Mouse (Mus musculus) mouse embryonic stem cell (cell line): ENCODE data around the gene Plcb4.
"Not testable (repeated sequence)": the region's sequence is repeated elsewhere in the genome, so short reads cannot be mapped to it uniquely, and the experiment has no call there.

Experiments used
- in situ Hi-C, 2 experiments: fragments of 300-500 bp; cut with MboI; formaldehyde crosslinking; loops; 1 replicate in 1 of 2; 3 replicates in 1 of 2; pipeline ENCODE4 v1.14.3; 2019 to 2020; ENCODE audit warnings: low sequenced_read_pairs in 2 of 2, low pct_unique_long_range_greater_than_20kb in 1 of 2, mixed read lengths in 1 of 2; ENCODE audit not compliant: unreplicated experiment in 1 of 2

Gene Plcb4

DNA sequence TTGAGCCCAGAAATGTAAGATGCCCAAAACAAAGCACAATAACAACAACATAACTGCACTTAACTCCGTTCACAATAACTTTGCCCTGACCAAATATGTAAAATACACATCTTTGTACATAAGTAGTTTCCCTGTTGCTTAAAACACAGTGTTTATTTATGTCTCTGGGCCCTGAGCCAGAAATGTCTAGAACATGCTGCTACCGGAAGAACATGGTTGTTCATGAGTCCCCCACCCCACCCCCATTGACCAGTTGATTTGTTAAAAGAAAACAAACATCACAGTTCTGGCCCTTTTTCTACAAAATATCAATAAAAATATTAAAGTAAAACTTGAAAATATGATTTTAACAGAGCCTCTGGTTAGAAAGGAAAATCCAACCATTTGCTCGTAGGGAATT, 49.6 kb downstream of the Plcb4 start:
- in situ Hi-C loops = no loop called here

DNA sequence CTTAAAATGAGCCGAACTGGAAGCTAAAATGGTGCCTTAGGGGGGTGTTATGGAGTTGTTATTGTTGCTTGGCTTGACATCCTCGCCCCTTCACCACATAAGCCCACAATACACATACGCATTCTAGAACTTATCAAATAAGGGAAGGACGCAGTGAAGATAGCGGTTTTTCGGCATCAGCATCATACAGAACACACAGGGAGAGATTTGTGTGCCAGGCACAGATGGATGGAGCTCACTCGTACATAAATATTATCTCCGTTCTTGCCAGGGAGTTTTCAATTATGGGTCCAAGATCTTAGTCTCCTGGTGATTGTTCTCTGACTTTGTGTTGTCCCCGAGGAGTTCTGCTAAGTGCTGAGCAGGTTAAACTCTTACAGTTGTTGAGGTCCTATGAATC, 50.0 kb downstream of the Plcb4 start:
- in situ Hi-C loops = no loop called here

- in situ Hi-C loops = not testable (repeated sequence)
These were observed 50.9 kb downstream of the Plcb4 start for GRCm38 (mm10) chr2:135709736-135710135.

GRCm38 (mm10) chr2:135711049-135711924, 52.5 kb downstream of the Plcb4 start:
- in situ Hi-C loops = no loop called here

GRCm38 (mm10) chr2:135711925-135712288, 53.1 kb downstream of the Plcb4 start:
- in situ Hi-C loops = no loop called here

DNA sequence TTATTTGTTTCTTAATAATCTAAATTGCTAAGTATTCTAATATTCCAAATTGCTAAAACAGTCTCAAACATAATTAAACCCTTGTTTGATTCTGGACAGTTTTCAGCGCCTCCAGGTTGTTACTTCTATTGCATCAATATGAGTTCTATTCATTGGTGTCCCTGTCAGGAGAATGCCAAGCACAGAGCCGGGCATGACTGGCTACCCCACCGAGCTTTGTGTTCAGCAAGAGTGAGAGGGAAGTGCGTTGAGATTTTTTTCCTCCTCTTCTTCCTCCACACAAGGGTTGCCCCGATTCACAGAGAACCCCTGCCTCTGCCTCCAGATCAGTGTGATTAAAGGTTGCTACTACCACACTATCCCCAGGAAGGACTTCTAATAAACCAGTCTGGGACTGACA, 53.5 kb downstream of the Plcb4 start:
- in situ Hi-C loops = no loop called here

- in situ Hi-C loops = no loop called here
These were observed 54.1 kb downstream of the Plcb4 start for GRCm38 (mm10) chr2:135712921-135713320.

DNA sequence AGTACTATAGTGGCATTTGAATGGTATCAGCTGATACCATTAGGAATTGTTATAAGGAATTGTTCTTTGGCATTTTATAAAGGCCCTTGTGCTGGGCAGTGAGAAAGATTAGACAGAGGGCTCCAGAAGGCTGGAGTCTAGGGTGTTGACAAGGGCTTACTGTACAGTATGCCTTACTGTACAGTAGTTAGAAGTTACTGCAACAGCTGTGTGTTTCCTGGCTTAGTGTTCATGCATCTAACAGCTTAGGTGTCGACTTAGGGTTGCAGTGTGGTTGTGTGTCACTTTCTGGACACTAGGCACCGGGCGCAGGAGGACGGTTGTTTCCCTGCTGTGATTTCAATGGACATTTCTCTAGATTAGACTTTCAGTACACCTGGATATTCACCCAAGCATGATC, 57.4 kb downstream of the Plcb4 start:
- in situ Hi-C loops = no loop called here

- in situ Hi-C loops = no loop called here
These were observed 58.7 kb downstream of the Plcb4 start for GRCm38 (mm10) chr2:135717232-135718134.

DNA sequence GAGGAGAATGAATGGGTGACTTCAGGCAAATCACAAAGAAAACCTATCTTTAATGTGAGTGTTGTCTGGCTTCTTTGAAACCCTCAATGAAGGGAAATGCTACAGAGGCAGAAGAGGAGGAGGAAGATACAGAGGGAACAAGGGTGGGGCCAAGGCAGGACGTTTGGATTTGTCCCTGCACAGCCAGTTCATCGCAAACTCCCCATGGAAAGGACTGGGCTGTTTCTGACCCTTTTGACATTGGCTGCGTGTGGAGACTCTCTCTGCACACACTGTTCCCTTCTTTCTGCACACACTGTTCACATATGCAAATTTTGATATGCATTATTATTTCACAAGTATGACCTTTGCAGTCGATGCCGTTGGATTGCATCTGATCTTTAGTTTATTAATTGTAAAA, 63.3 kb downstream of the Plcb4 start:
- in situ Hi-C loops = no loop called here

- in situ Hi-C loops = no loop called here
These were observed 64.6 kb downstream of the Plcb4 start for GRCm38 (mm10) chr2:135723387-135723786.

DNA sequence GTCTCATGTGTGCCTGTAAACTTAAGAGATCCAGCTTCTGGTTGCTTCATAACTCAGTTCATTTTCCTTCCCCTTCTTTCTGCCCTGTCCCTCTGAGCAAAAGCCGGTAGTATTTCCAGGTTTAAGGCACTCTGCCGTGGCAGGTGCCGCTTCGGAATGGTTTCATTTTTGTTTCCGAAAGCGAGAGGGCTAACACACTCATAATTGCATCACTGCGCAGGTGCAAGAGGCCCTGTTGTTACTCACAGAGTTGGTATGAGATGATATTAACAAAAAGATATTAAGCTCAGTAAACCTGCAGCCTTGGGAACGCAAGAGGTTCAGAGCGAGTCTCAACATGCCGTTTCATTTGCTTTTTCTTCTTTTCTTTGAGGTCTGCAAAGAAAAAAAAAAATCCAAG, 65.7 kb downstream of the Plcb4 start:
- in situ Hi-C loops = no loop called here

GRCm38 (mm10) chr2:135725362-135725761, 66.6 kb downstream of the Plcb4 start:
- in situ Hi-C loops = no loop called here

DNA sequence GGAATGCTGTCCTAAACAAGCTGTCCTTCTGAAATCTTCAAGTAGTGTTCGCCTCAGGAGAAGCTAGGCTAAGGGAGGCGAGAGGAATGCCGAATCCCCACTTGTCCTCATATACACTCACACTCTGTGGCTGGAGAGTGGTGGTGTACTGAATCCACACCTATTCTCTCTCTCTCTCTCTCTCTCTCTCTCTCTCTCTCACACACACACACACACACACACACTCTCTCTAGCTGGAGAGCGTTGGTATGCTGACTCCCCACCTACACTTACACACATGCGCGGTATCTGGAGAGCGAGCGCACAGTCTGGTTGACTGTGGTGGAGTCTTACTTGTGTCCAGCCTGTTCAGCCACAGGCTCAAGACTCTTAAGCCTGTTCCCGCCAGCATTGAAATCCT, 68.3 kb downstream of the Plcb4 start:
- in situ Hi-C loops = no loop called here

GRCm38 (mm10) chr2:135727925-135728324, 69.1 kb downstream of the Plcb4 start:
- in situ Hi-C loops = no loop called here

DNA sequence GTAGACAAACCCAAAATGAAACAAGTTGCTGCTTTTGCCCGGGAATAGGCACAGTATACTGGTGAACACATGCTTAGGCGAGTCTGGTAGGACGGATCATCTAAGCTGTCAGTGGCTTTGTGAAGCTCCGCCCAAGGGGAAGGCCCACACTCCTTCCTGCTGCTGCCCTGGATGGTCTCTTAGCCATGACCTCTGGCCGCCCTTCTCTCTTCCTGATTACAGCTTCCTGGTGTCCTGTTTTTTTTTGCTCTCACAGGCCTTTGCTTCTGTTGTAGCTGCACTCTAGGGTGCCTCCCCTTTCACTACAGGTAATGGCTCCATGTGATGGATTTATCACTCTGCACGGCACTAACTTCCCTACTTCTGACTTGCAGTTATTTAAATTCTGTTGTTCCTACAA, 72.8 kb downstream of the Plcb4 start:
- in situ Hi-C loops = no loop called here

DNA sequence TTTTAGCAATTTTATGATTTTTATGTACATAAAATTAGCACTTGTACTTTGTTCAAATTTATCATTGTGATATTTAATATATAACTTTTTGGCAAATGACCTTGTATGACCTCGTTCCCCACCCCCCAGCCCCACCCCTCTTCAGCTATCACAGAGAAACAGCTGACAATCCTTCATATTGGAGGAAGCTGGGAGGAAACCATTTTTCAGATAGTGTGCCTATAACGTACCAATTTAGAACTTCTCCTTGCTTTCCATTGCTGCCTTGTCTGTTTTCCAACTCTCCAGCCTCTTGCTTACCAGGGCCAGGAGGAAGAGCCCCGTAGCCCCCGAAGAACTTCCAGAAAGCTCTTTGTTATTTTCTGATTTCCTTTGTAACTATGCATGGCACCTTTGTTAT, 73.8 kb downstream of the Plcb4 start:
- in situ Hi-C loops = no loop called here

- in situ Hi-C loops = no loop called here
These were observed 75.2 kb downstream of the Plcb4 start for GRCm38 (mm10) chr2:135733926-135734510.

DNA sequence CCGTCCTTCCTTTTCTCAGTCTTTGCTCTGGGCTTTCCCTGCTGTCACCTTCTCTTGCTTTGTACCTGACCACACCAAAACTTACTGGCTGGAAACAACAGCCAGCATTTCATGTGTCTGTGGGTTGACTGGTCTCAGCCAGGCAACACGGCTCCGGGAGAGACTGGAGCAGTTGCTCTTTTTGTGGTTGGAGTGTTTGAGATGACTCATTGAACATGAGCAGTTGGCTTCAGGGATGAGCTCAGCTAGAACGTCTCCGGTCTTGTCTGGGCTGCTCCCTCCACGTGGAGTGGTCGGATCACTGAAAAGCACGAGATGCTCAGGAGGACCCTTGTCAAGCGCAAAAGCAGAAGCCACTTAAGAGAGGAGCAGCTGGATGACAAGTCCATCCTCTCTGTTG, 78.7 kb downstream of the Plcb4 start:
- in situ Hi-C loops = no loop called here
